ENCODE assay signal across 14 mouse cellular contexts in the genomic region with DNA sequence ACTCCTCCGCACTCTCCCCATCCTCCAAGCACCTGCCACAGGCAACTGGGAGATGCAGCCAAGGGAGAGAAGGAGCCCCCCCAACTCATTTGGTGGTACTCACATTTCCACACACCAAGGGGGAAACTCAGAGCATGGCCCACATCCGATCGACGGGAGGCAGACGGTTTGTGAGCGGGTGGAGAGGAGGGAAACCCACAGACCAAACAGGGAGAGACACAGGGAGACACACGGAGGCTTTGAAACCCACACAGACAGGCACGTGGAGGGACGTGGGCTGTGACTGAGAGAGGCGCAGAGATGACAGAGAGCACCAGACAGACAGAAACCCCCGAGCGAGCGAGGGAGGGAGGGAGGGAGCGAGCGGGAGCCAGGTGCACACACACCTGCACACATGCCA. TPM values are rescaled to one million over a fixed set of nuclear protein-coding genes. Genes with fewer than 3 reads are reported as not detected.
DNase-seq lines count a peak whose midpoint lies in the region; ATAC-seq and TF ChIP-seq lines count a peak whose summit lies in the region.
"Had no signal": no experiment of that assay in that cellular context is flagged by ENCODE, and none has a peak within 500 bp of the region (broad histone marks: within the 10 kb centered on the region; RNA-seq: fewer than 3 reads in every experiment).

No protein-coding gene starts in this region.

- H3K27me3 ChIP-seq in forebrain, embryonic 10.5 days (ENCODE audit: poor library complexity, severe bottlenecking): peaks cover 25% of the 10 kb centered on the region
- H3K27me3 ChIP-seq in forebrain, embryonic 11.5 days (ENCODE audit: control insufficient read depth, insufficient read depth, low read length): no peaks in the 10 kb centered on the region
- no peaks in the 10 kb centered on the region for H3K27me3 ChIP-seq in lung, embryonic 14.5 days (ENCODE audit: insufficient read depth, low read length)

- no peak for DNase-seq in forebrain, embryonic 10.5 days (ENCODE audit: extremely low spot score, low spot score)
- no peak for DNase-seq in forebrain, embryonic 11.5 days (ENCODE audit: low spot score)
- DNase-seq in lung, embryonic 14.5 days: no peak
- no peak for DNase-seq in lung, postnatal 14 days
- DNase-seq in WW6 (ENCODE audit: low read depth, low spot score) (peak; percentile 22), MN1 (ENCODE audit: low spot score) (no peak)
- DNase-seq in left cerebral cortex, postnatal 25 days (ENCODE audit: low spot score in 2 of 2): peak; percentile 41 to 70
- no peak for DNase-seq in cerebellum, adult 8-10 months
- DNase-seq: gastrocnemius, postnatal 25 days; lung, adult 2 months; spleen, adult 18-20 months had no signal

- no peak overlapping the region for H3K4me3 ChIP-seq in forebrain, embryonic 10.5 days
- H3K4me3 ChIP-seq in forebrain, embryonic 11.5 days (ENCODE audit: low read depth, low read length): no peak overlapping the region
- no peak overlapping the region for H3K4me3 ChIP-seq in lung, embryonic 14.5 days (ENCODE audit: low read depth, low read length)
- H3K4me3 ChIP-seq: heart, embryonic 13.5 days had no signal

- H3K27ac ChIP-seq in forebrain, embryonic 10.5 days: peak overlapping the region; percentile 22; the same call in 1 of the 2 replicates
- no peak overlapping the region for H3K27ac ChIP-seq in forebrain, embryonic 11.5 days (ENCODE audit: low read depth, low read length)
- H3K27ac ChIP-seq in lung, embryonic 14.5 days (ENCODE audit: low read depth): no peak overlapping the region
- H3K27ac ChIP-seq: heart, embryonic 13.5 days; kidney, postnatal 0 days had no signal

- H3K36me3 ChIP-seq in forebrain, embryonic 10.5 days (replicated peaks): peaks cover 63% of the 10 kb centered on the region
- H3K36me3 ChIP-seq in forebrain, embryonic 11.5 days (ENCODE audit: control insufficient read depth, insufficient read depth, low read length): no peaks in the 10 kb centered on the region
- peaks cover 24% of the 10 kb centered on the region; the same call in 1 of the 2 replicates for H3K36me3 ChIP-seq in lung, embryonic 14.5 days (ENCODE audit: insufficient read depth)

- intact Hi-C loops in left cerebral cortex, postnatal 25 days (cut with DNase I): loop anchor here (2.0 to 5.0 kb wide), 3 partner anchors 30 to 118 kb away; no protein-coding TSS in a partner anchor

- H3K9ac ChIP-seq in forebrain, embryonic 11.5 days (ENCODE audit: low read length): no peak overlapping the region
- no peak overlapping the region for H3K9ac ChIP-seq in lung, embryonic 14.5 days
- H3K9ac ChIP-seq: heart, embryonic 13.5 days had no signal

- no peak for ATAC-seq in forebrain, embryonic 11.5 days (replicated peaks; ENCODE audit: low FRiP score)
- ATAC-seq in lung, embryonic 14.5 days (ENCODE audit: insufficient read depth): no peak
- ATAC-seq: inflammation-experienced regulatory T-cells, adult 6 months had no signal

- no peak overlapping the region for H3K4me2 ChIP-seq in forebrain, embryonic 11.5 days (ENCODE audit: low read depth, low read length, severe bottlenecking)
- 0 out of 2 replicates have a peak overlapping the region, but pooled peaks have one; percentile 4 for H3K4me2 ChIP-seq in lung, embryonic 14.5 days
- H3K4me2 ChIP-seq: heart, embryonic 13.5 days had no signal

- H3K4me1 ChIP-seq in forebrain, embryonic 10.5 days: peaks cover 67% of the 10 kb centered on the region
- H3K4me1 ChIP-seq in forebrain, embryonic 11.5 days (replicated peaks; ENCODE audit: control insufficient read depth, insufficient read depth, low read length): 0 out of 2 replicates have a peak, but pooled peaks cover 8% of the 10 kb centered on the region
- H3K4me1 ChIP-seq in lung, embryonic 14.5 days (ENCODE audit: insufficient read depth): peaks cover 20% of the 10 kb centered on the region

- H3K9me3 ChIP-seq in forebrain, embryonic 10.5 days: no peaks in the 10 kb centered on the region
- no peaks in the 10 kb centered on the region for H3K9me3 ChIP-seq in forebrain, embryonic 11.5 days (ENCODE audit: control insufficient read depth, low read length)
- no peaks in the 10 kb centered on the region for H3K9me3 ChIP-seq in lung, embryonic 14.5 days (ENCODE audit: low read depth, low read length)
- H3K9me3 ChIP-seq: heart, embryonic 13.5 days had no signal

- no peak for TF ChIP-seq CTCF in lung, embryonic 14.5 days (IDR thresholded peaks at IDR 0.05; ENCODE audit: low read depth)

- 57% methylated on average over 15 of the region's 15 CpGs for WGBS in forebrain, embryonic 10.5 days
- 54% methylated on average over 15 of the region's 15 CpGs for WGBS in forebrain, embryonic 11.5 days
- 51% methylated on average over 15 of the region's 15 CpGs for WGBS in lung, embryonic 14.5 days

RNA-seq across cellular contexts. Expression of a gene that starts 31.6 kb away (rescaled TPM):
- polyA plus RNA-seq in forebrain, embryonic 10.5 days (2016; fragmentation: Nextera tagmentation; extraction: Ambion mirVana): 0.12 and 0.22 TPM in 2 replicates
- polyA plus RNA-seq in forebrain, embryonic 11.5 days (2014; fragmentation: Nextera tagmentation; extraction: Ambion mirVana): 0.49 and 0.57 TPM in 2 replicates
- polyA plus RNA-seq in lung, embryonic 14.5 days (2014; fragmentation: Nextera tagmentation; extraction: Ambion mirVana): 3.1 and 3.7 TPM in 2 replicates
- 1 to 10 TPM; 2.0 to 2.9 TPM for total RNA-seq in left cerebral cortex, postnatal 25 days (2021)

RNA-seq across cellular contexts. Expression of a gene that starts 49.6 kb away (rescaled TPM):
- polyA plus RNA-seq in forebrain, embryonic 10.5 days (2016; fragmentation: Nextera tagmentation; extraction: Ambion mirVana): 7.0 and 8.3 TPM in 2 replicates
- 13.0 and 17.4 TPM in 2 replicates for polyA plus RNA-seq in forebrain, embryonic 11.5 days (2014; fragmentation: Nextera tagmentation; extraction: Ambion mirVana)
- 12.9 and 13.5 TPM in 2 replicates for polyA plus RNA-seq in lung, embryonic 14.5 days (2014; fragmentation: Nextera tagmentation; extraction: Ambion mirVana)
- 10 to 100 TPM; 83.4 to 92.5 TPM for total RNA-seq in left cerebral cortex, postnatal 25 days (2021)
- polyA plus RNA-seq: inflammation-experienced regulatory T-cells, adult 6 months had no signal

Comparison
In these comparisons a context has a peak if more than half of its experiments do, and no peak if none do; other contexts are left out.
1. DNase-seq: peak in WW6 (single experiment) and left cerebral cortex, postnatal 25 days (2 of 2); none in forebrain, embryonic 10.5 days (single experiment), forebrain, embryonic 11.5 days (single experiment), lung, embryonic 14.5 days (single experiment), lung, postnatal 14 days (single experiment), cerebellum, adult 8-10 months (single experiment) and MN1 (single experiment).